In the genomic region with DNA sequence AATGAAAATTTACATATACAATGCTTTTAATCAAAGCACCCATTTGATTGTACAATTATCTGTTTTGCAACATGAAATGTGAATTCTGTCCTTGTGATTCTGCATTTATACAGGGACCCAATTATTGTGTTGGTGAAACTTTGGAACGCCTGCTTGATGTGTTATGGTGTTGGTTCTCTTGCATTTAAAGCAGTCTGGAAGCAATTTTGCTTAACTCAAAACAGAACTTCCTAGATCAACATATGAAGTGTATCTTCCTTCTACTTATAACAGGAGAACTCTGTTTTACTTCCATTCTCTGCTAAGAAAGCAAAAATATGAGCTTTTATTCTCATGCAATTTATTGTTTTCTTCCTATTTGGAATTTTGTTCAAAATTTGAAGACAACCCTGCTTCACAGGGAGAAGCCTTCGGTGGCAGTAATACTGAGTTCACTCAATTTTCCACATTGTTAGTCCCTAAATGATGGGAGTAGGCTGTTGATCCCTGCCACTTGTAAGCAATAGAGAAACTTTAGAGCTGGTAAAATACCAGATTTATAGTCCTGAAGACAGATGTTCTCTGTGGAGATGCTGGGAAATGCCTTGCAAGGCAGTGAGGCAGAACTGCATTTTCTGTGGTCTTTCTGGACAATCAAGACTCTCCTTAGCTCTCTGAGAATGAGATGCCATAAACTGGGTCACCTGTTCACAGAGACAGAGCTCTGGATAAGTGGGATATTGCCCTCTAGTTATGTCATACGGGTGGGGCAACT, we compare ENCODE assay signal across 21 mouse cellular contexts.
DNase-seq lines count a peak whose midpoint lies in the region; ATAC-seq lines count a peak whose summit lies in the region.
"Had no signal": no experiment of that assay in that cellular context is flagged by ENCODE, and none has a peak within 500 bp of the region (broad histone marks: within the 10 kb centered on the region; RNA-seq: fewer than 3 reads in every experiment).

No protein-coding gene starts in this region.

- no peak overlapping the region for H3K4me3 ChIP-seq in kidney, embryonic 14.5 days (ENCODE audit: low read length)
- H3K4me3 ChIP-seq in embryonic facial prominence, embryonic 12.5 days = no peak overlapping the region
- no peak overlapping the region for H3K4me3 ChIP-seq in embryonic facial prominence, embryonic 13.5 days
- H3K4me3 ChIP-seq in midbrain, embryonic 10.5 days = no peak overlapping the region
- H3K4me3 ChIP-seq: erythroblast, embryonic 14.5 days; forebrain, embryonic 10.5 days; heart, embryonic 10.5 days; hindbrain, embryonic 13.5 days; intestine, embryonic 15.5 days had no signal

- WGBS in kidney, embryonic 14.5 days = 46% methylated on average over 3 of the region's 3 CpGs
- 52% methylated on average over 3 of the region's 3 CpGs for WGBS in embryonic facial prominence, embryonic 12.5 days
- 30% methylated on average over 3 of the region's 3 CpGs for WGBS in embryonic facial prominence, embryonic 13.5 days
- WGBS in midbrain, embryonic 10.5 days = 86% methylated on average over 3 of the region's 3 CpGs

- no peak overlapping the region for H3K9ac ChIP-seq in kidney, embryonic 14.5 days (ENCODE audit: low read depth, low read length)
- H3K9ac ChIP-seq in embryonic facial prominence, embryonic 12.5 days = no peak overlapping the region
- no peak overlapping the region for H3K9ac ChIP-seq in embryonic facial prominence, embryonic 13.5 days
- H3K9ac ChIP-seq: hindbrain, embryonic 13.5 days; intestine, embryonic 15.5 days had no signal

- no peaks in the 10 kb centered on the region for H3K27me3 ChIP-seq in kidney, embryonic 14.5 days (ENCODE audit: control insufficient read depth, insufficient read depth, low read length)
- no peaks in the 10 kb centered on the region for H3K27me3 ChIP-seq in embryonic facial prominence, embryonic 12.5 days
- no peaks in the 10 kb centered on the region for H3K27me3 ChIP-seq in embryonic facial prominence, embryonic 13.5 days
- no peaks in the 10 kb centered on the region for H3K27me3 ChIP-seq in midbrain, embryonic 10.5 days (ENCODE audit: low read depth, poor library complexity, severe bottlenecking)
- H3K27me3 ChIP-seq: hindbrain, embryonic 13.5 days; intestine, embryonic 15.5 days had no signal

- no peak overlapping the region for H3K27ac ChIP-seq in kidney, embryonic 14.5 days (ENCODE audit: low read depth, low read length)
- H3K27ac ChIP-seq in embryonic facial prominence, embryonic 12.5 days = 0 out of 2 replicates have a peak overlapping the region, but pooled peaks have one; percentile 18
- H3K27ac ChIP-seq in embryonic facial prominence, embryonic 13.5 days = peak overlapping the region; percentile 33; the same call in 1 of the 2 replicates
- H3K27ac ChIP-seq in midbrain, embryonic 10.5 days (replicated peaks) = no peak overlapping the region
- H3K27ac ChIP-seq: forebrain, embryonic 10.5 days; heart, embryonic 10.5 days; hindbrain, embryonic 13.5 days; hindbrain, postnatal 0 days; intestine, embryonic 15.5 days had no signal

- H3K36me3 ChIP-seq in kidney, embryonic 14.5 days (ENCODE audit: control insufficient read depth, insufficient read depth, low read length) = no peaks in the 10 kb centered on the region
- H3K36me3 ChIP-seq in embryonic facial prominence, embryonic 12.5 days = no peaks in the 10 kb centered on the region
- H3K36me3 ChIP-seq in embryonic facial prominence, embryonic 13.5 days = no peaks in the 10 kb centered on the region
- H3K36me3 ChIP-seq in midbrain, embryonic 10.5 days = no peaks in the 10 kb centered on the region
- H3K36me3 ChIP-seq: forebrain, embryonic 10.5 days; heart, embryonic 10.5 days; hindbrain, embryonic 13.5 days; intestine, embryonic 15.5 days had no signal

- H3K9me3 ChIP-seq in kidney, embryonic 14.5 days (ENCODE audit: control insufficient read depth, low read length) = no peaks in the 10 kb centered on the region
- H3K9me3 ChIP-seq in embryonic facial prominence, embryonic 12.5 days = no peaks in the 10 kb centered on the region
- H3K9me3 ChIP-seq in embryonic facial prominence, embryonic 13.5 days = no peaks in the 10 kb centered on the region
- no peaks in the 10 kb centered on the region for H3K9me3 ChIP-seq in midbrain, embryonic 10.5 days (replicated peaks)
- H3K9me3 ChIP-seq: forebrain, embryonic 10.5 days; heart, embryonic 10.5 days; hindbrain, embryonic 13.5 days; intestine, embryonic 15.5 days had no signal

- DNase-seq in kidney, postnatal 36 days = no peak
- DNase-seq in hindlimb bud, embryonic 11.5 days (ENCODE audit: extremely low spot score, low read depth, low spot score) = peak; percentile 26
- DNase-seq in midbrain, embryonic 10.5 days (ENCODE audit: low spot score) = no peak
- DNase-seq: adrenal gland, adult 2 months; adrenal gland, postnatal 25 days; cerebellum, adult 18-20 months; cerebellum, adult 9-11 months; cerebellum, postnatal 36 days; gastrocnemius, postnatal 36 days; heart, adult 11 months; heart, postnatal 14 days had no signal

- no peak overlapping the region for H3K4me2 ChIP-seq in kidney, embryonic 14.5 days (replicated peaks; ENCODE audit: low read depth, low read length)
- H3K4me2 ChIP-seq in embryonic facial prominence, embryonic 12.5 days (replicated peaks) = no peak overlapping the region
- H3K4me2 ChIP-seq in embryonic facial prominence, embryonic 13.5 days = no peak overlapping the region
- H3K4me2 ChIP-seq: hindbrain, embryonic 13.5 days; intestine, embryonic 15.5 days had no signal

- no peaks in the 10 kb centered on the region for H3K4me1 ChIP-seq in kidney, embryonic 14.5 days (ENCODE audit: control insufficient read depth, insufficient read depth, low read length)
- H3K4me1 ChIP-seq in embryonic facial prominence, embryonic 12.5 days = 0 out of 2 replicates have a peak, but pooled peaks cover 7% of the 10 kb centered on the region
- H3K4me1 ChIP-seq in embryonic facial prominence, embryonic 13.5 days = peaks cover 9% of the 10 kb centered on the region
- H3K4me1 ChIP-seq in midbrain, embryonic 10.5 days = no peaks in the 10 kb centered on the region
- H3K4me1 ChIP-seq: forebrain, embryonic 10.5 days; heart, embryonic 10.5 days; hindbrain, embryonic 13.5 days; intestine, embryonic 15.5 days had no signal

- ATAC-seq in kidney, embryonic 14.5 days (ENCODE audit: low FRiP score, low TSS enrichment) = peak; percentile 83
- ATAC-seq in embryonic facial prominence, embryonic 12.5 days (ENCODE audit: insufficient number of reproducible peaks, insufficient read depth, low FRiP score, low TSS enrichment) = no peak
- ATAC-seq in embryonic facial prominence, embryonic 13.5 days (ENCODE audit: insufficient number of reproducible peaks, insufficient read depth, low FRiP score, low TSS enrichment, low read depth) = no peak
- ATAC-seq: forebrain, embryonic 14.5 days; hindbrain, postnatal 0 days; intestine, embryonic 15.5 days had no signal

Comparison
In these comparisons a context has a peak if more than half of its experiments do, and no peak if none do; other contexts are left out.
1. H3K27ac ChIP-seq: peak in embryonic facial prominence, embryonic 12.5 days (single experiment) and embryonic facial prominence, embryonic 13.5 days (single experiment); none in kidney, embryonic 14.5 days (single experiment) and midbrain, embryonic 10.5 days (single experiment).